Mouse (Mus musculus) testis, adult 2 months (tissue): ENCODE results near the gene Rxfp2.

Experiments used
- CTCF ChIP-seq: fragments of 200-500 bp; IDR thresholded peaks from 2 replicates; pipeline ENCODE4 v1.5.1; 2012; ENCODE audit warnings: low read depth, mild to moderate bottlenecking, inconsistent platforms, low read length, moderate library complexity; ENCODE audit not compliant: control insufficient read depth, insufficient read depth, insufficient replicate concordance
- POLR2A ChIP-seq: fragments of 200-500 bp; IDR thresholded peaks from 2 replicates; pipeline ENCODE4 v1.6.1; 2012; ENCODE audit warnings: low read depth, mild to moderate bottlenecking, inconsistent platforms, low read length, moderate library complexity; ENCODE audit not compliant: control insufficient read depth

GRCm38 (mm10) chr5:150022556-150022955 is 4.1 kb downstream of the Rxfp2 start:
- TF ChIP-seq CTCF: no peak
- peak; percentile 75; the same call in 1 of the 2 replicates for TF ChIP-seq POLR2A
